Mouse (Mus musculus): ENCODE results near the gene Bicc1. TPM values are rescaled to one million over a fixed set of nuclear protein-coding genes. Genes with fewer than 3 reads are reported as not detected.
"Not testable (repeated sequence)": the region's sequence is repeated elsewhere in the genome, so short reads cannot be mapped to it uniquely, and the experiment has no call there.

Gene Bicc1
- polyA plus RNA-seq, 1 experiment: 3.1 TPM

DNA sequence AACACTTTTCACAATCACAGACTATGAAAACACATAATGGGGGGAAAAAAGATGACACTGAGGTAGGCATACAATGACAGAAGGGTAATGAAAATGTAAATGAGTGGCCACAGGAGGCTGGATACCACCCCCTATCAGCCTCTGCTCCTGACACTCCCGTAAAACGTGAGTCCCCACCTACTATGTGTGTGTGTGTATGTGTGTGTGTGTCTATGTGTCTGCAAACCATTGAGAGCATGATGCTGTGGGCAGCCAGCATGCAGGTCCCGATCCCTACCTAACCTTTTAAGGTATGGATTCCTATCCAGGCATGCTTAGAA, 209.4 kb downstream of the Bicc1 start:
- TF ChIP-seq POLR2A (IDR thresholded peaks at IDR 0.05; ENCODE audit: low read depth, low read length) (no peak), CTCF (IDR thresholded peaks at IDR 0.05; ENCODE audit: extremely low read depth, insufficient read length, insufficient replicate concordance, low read depth, low read length) (no peak)
- Histone ChIP-seq H3K36me3 (ENCODE audit: control insufficient read depth, insufficient read depth, low read length) (no peaks in the 10 kb centered on the region), H3K4me3 (ENCODE audit: low read depth, low read length) (no peak overlapping the region), H3K4me1 (ENCODE audit: control insufficient read depth, insufficient read depth, insufficient read length, low read length) (no peaks in the 10 kb centered on the region), H3K27me3 (ENCODE audit: control insufficient read depth, insufficient read depth, low read length) (no peaks in the 10 kb centered on the region), H3K27ac (ENCODE audit: insufficient read depth, low read depth, low read length) (no peak overlapping the region)
- 34% methylated on average over 3 of the region's 3 CpGs for WGBS

DNA sequence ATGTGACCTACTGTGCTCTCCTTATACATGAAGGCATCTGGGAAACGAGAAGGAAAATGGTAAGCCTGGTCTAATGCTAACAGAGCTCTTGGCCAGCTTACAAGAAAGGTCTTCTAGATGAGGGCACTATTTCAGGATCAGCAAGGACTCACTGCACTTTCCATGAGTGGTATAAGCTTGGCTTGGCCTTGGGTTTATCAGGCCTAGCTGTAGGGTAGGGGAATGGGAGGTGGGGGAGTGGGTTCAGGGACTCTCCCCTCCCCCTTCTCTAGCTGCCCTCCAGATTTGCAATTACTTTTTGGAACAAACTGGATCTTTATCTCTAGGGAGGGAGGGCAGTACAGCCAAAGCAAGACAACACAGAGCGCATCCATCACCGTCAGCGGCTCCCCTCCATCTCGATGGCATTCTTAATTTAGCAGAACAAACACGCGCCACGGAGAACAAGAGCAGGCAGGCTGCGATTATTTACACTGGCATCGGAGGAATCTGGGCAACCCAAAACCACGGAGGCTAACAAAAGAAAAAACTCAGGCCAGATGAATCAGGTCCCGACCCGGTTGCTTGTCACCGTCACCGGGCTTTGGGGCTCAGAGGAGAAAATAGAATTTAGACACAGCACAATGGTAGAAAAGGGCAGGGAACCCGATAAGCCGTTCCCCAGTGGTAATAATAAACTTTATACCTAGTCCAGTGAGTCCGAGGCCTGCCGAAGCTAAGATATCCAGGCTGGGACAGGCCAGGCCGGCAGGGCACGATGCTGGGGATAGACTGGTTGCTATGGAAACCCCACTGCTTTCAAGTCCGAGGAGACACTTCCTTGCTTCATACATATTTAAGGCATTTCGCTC, 210.0 kb downstream of the Bicc1 start:
- Histone ChIP-seq H3K4me1 (ENCODE audit: control insufficient read depth, insufficient read depth, insufficient read length, low read length) (no peaks in the 10 kb centered on the region), H3K36me3 (ENCODE audit: control insufficient read depth, insufficient read depth, low read length) (no peaks in the 10 kb centered on the region), H3K27me3 (ENCODE audit: control insufficient read depth, insufficient read depth, low read length) (no peaks in the 10 kb centered on the region), H3K4me3 (ENCODE audit: low read depth, low read length) (no peak overlapping the region), H3K27ac (ENCODE audit: insufficient read depth, low read depth, low read length) (no peak overlapping the region)
- TF ChIP-seq CTCF (IDR thresholded peaks at IDR 0.05; ENCODE audit: extremely low read depth, insufficient read length, insufficient replicate concordance, low read depth, low read length): no peak
- TF ChIP-seq POLR2A (IDR thresholded peaks at IDR 0.05; ENCODE audit: low read depth, low read length): no peak
- WGBS: 30% methylated on average over 23 of the region's 23 CpGs

DNA sequence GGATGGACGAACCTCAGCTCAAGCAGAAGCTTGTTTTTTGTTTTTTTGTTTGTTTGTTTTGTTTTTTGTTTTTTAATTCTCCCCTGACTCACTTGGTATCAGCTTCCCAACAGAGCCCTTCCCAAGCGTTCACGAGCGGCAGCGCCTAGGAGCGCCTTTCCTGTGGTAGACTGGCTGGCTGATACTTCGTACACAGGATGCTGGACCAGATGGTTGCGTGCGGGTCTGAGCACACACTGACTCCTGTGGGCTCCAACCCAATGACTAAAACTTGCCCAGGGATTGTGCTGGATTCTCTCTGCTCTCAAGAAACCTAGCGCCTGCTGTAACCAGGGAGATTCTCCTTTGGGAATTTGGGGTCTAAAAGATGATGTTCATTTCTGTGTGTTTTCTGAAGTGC, 211.2 kb downstream of the Bicc1 start:
- Histone ChIP-seq H3K27me3 (ENCODE audit: control insufficient read depth, insufficient read depth, low read length) (no peaks in the 10 kb centered on the region), H3K4me1 (ENCODE audit: control insufficient read depth, insufficient read depth, insufficient read length, low read length) (no peaks in the 10 kb centered on the region), H3K27ac (ENCODE audit: insufficient read depth, low read depth, low read length) (no peak overlapping the region), H3K4me3 (ENCODE audit: low read depth, low read length) (no peak overlapping the region), H3K36me3 (ENCODE audit: control insufficient read depth, insufficient read depth, low read length) (no peaks in the 10 kb centered on the region)
- 93% methylated on average over 10 of the region's 10 CpGs for WGBS
- TF ChIP-seq POLR2A (IDR thresholded peaks at IDR 0.05; ENCODE audit: low read depth, low read length) (no peak), CTCF (IDR thresholded peaks at IDR 0.05; ENCODE audit: extremely low read depth, insufficient read length, insufficient replicate concordance, low read depth, low read length) (no peak)

DNA sequence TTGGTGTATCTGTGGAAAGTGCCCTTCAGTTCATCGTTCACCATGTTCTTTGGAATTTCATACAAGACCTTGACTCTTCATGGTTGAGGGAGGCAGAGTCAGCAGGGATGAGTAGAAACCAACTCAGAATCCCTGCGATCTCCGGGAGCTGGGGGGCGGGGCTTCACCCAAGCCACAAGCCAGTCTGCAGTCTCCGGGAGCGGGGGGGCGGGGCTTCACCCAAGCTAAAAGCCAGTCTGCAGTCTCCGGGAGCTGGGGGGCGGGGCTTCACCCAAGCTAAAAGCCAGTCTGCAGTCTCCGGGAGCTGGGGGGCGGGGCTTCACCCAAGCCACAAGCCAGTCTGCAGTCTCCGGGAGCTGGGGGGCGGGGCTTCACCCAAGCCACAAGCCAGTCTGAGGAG, 213.4 kb downstream of the Bicc1 start:
- not testable (repeated sequence) for H3K36me3 ChIP-seq (ENCODE audit: control insufficient read depth, insufficient read depth, low read length); H3K27ac ChIP-seq (ENCODE audit: insufficient read depth, low read depth, low read length); H3K27me3 ChIP-seq (ENCODE audit: control insufficient read depth, insufficient read depth, low read length); H3K4me1 ChIP-seq (ENCODE audit: control insufficient read depth, insufficient read depth, insufficient read length, low read length); H3K4me3 ChIP-seq (ENCODE audit: low read depth, low read length)
- WGBS: 92% methylated on average over 13 of the region's 13 CpGs

DNA sequence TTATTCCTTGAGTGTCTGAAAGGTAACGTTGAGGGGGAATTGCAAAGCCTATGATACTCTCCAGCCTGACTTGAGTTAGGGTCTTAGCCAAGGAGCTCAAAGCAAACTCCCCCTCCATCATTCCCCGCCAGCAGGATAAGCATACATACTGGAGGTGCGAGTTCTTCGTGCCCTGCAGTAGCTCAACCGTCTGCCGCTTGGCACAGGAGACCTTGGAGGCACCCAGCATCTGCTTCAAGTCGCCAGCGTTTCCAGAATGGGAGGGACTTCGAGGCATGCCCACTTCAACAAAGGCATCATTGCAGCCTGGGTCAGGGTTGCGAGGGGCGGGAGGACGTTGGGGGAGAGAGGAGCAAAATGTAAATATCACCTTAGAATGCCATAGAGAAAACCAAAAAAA, 214.4 kb downstream of the Bicc1 start:
- Histone ChIP-seq H3K36me3 (ENCODE audit: control insufficient read depth, insufficient read depth, low read length) (no peaks in the 10 kb centered on the region), H3K27ac (ENCODE audit: insufficient read depth, low read depth, low read length) (no peak overlapping the region), H3K27me3 (ENCODE audit: control insufficient read depth, insufficient read depth, low read length) (no peaks in the 10 kb centered on the region), H3K4me1 (ENCODE audit: control insufficient read depth, insufficient read depth, insufficient read length, low read length) (no peaks in the 10 kb centered on the region), H3K4me3 (ENCODE audit: low read depth, low read length) (no peak overlapping the region)
- TF ChIP-seq POLR2A (IDR thresholded peaks at IDR 0.05; ENCODE audit: low read depth, low read length) (no peak), CTCF (IDR thresholded peaks at IDR 0.05; ENCODE audit: extremely low read depth, insufficient read length, insufficient replicate concordance, low read depth, low read length) (no peak)
- WGBS: 90% methylated on average over 12 of the region's 12 CpGs

DNA sequence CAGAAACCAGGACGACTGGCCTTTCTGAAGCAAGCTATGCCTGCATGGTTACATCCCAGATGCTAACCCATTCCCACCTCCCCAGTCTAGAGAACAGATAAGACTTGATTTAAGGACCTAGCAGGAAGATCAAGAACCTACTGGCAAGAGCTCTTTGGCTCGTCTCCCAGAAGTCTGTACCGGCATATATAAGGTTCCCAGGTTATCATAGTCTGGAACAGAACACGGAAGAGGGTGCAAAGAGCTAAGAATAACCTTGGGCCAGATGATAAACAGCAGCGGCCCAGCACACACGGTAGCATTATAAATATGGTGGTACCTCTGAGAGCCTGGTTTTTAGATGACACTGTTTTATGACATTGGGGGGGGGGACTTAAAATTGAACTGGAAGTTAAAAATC, 217.9 kb downstream of the Bicc1 start:
- Histone ChIP-seq H3K4me1 (ENCODE audit: control insufficient read depth, insufficient read depth, insufficient read length, low read length) (no peaks in the 10 kb centered on the region), H3K36me3 (ENCODE audit: control insufficient read depth, insufficient read depth, low read length) (no peaks in the 10 kb centered on the region), H3K27ac (ENCODE audit: insufficient read depth, low read depth, low read length) (no peak overlapping the region), H3K27me3 (ENCODE audit: control insufficient read depth, insufficient read depth, low read length) (no peaks in the 10 kb centered on the region), H3K4me3 (ENCODE audit: low read depth, low read length) (no peak overlapping the region)
- no peak for TF ChIP-seq CTCF (IDR thresholded peaks at IDR 0.05; ENCODE audit: extremely low read depth, insufficient read length, insufficient replicate concordance, low read depth, low read length)
- TF ChIP-seq POLR2A (IDR thresholded peaks at IDR 0.05; ENCODE audit: low read depth, low read length): no peak
- WGBS: 74% methylated on average over 6 of the region's 6 CpGs

DNA sequence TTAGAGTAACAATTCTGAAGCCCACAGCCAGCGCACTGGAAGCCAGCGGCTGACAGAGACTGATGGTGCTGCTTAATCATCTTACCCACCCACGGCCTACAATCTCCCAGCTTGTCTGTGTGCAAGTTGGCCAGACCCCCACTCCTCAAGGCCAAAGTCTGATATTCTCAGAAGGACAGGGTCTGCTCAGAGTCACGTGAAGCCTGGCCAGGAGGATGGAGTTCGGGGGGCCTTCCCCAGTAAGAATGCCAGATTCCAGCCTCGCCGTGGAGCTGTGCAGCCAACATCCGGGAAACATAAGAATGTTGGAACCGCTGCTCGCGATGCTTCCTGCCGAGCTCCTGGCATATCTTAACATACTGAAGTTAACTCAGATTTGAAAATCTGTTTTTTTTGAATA, 219.7 kb downstream of the Bicc1 start:
- no peaks in the 10 kb centered on the region for H3K36me3 ChIP-seq (ENCODE audit: control insufficient read depth, insufficient read depth, low read length)
- no peaks in the 10 kb centered on the region for H3K4me1 ChIP-seq (ENCODE audit: control insufficient read depth, insufficient read depth, insufficient read length, low read length)
- no peaks in the 10 kb centered on the region for H3K27me3 ChIP-seq (ENCODE audit: control insufficient read depth, insufficient read depth, low read length)
- TF ChIP-seq CTCF (IDR thresholded peaks at IDR 0.05; ENCODE audit: extremely low read depth, insufficient read length, insufficient replicate concordance, low read depth, low read length) (no peak), POLR2A (IDR thresholded peaks at IDR 0.05; ENCODE audit: low read depth, low read length) (no peak)
- 62% methylated on average over 12 of the region's 12 CpGs for WGBS
- H3K4me3 ChIP-seq (ENCODE audit: low read depth, low read length): no peak overlapping the region
- no peak overlapping the region for H3K27ac ChIP-seq (ENCODE audit: insufficient read depth, low read depth, low read length)
